Mouse (Mus musculus) left cerebral cortex, adult 2 months (tissue): ENCODE data around the gene Abr. TPM values are rescaled to one million over a fixed set of nuclear protein-coding genes. Genes with fewer than 3 reads are reported as not detected.

Experiments used
- DNase-seq, 2 experiments: peaks; one replicate each; pipeline ENCODE4 v3.0.0; 2021 to 2022; ENCODE audit warnings: low spot score in 2 of 2, mixed read lengths in 1 of 2; ENCODE audit errors: extremely low spot score in 1 of 2
- H3K27ac ChIP-seq: fragments of 200-600 bp; 2 replicates; pipeline ENCODE4 v1.8.1; 2022
- H3K4me3 ChIP-seq: fragments of 200-600 bp; 2 replicates; pipeline ENCODE4 v1.8.1; 2022
- CTCF ChIP-seq: fragments of 200-600 bp; IDR thresholded peaks from 2 replicates; pipeline ENCODE4 v1.8.1; 2022; ENCODE audit warnings: antibody characterized with exemption, mild to moderate bottlenecking, moderate library complexity
- intact Hi-C: fragments of 180-260 bp; cut with DNase I; formaldehyde crosslinking; loops from one replicate; pipeline ENCODE4 v1.15.1; 2025
- total RNA-seq, 2 experiments: library from RNA; stranded (reverse); gene quantifications; 2 replicates each; pipeline ENCODE4 v1.2.3; 2021

Abr gene
- total RNA-seq, 2 experiments from 2014 or later, result 436 to 450 TPM

GRCm38 (mm10) chr11:76529352-76530141, 92.6 kb downstream of the Abr start:
- no peak for TF ChIP-seq CTCF
- Histone ChIP-seq H3K4me3 (no peak overlapping the region), H3K27ac (peak overlapping the region; percentile 89)
- DNase-seq, result peak in 1 of 2 experiments; percentile 48
- intact Hi-C loops, result loop anchor here (2.0 kb wide), 1 partner anchor 41 kb away; no protein-coding TSS in a partner anchor

DNA sequence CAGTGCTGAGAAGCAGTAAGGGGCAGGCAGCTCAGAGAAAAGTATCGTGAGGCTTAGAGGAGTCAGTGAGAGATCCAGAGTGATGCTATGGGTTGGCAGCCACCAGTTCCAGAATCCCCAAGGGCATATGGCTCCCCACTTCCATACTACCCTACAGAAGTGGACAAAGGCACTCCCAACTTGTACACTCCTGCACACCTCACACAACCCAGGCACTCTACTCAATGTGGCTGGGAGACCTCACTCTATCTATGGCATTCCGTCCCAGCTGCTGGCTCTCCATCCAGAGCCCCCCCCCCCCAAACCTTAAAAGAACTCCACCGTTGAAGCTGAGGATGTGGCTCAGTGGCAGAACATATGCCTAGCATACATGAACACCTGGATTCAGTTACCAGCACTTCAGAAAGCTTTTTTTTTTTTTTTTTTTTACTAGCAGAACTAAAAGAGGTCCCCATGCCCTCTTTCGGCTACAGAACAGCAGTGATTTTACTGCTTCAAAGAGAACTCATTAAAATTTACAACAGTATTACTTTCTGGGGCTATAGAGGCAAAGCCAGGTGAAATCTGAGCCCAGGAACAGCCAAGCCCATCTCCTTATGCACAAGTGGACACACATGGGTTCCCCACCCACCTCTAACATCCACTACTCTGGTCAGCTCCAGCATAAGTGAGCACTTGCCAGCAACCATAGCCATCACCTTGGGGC, 96.3 kb downstream of the Abr start:
- Histone ChIP-seq H3K4me3 (no peak overlapping the region), H3K27ac (no peak overlapping the region; the same call in 1 of the 2 replicates)
- TF ChIP-seq CTCF, result no peak
- DNase-seq, result no peak
- intact Hi-C loops, result no loop called here

DNA sequence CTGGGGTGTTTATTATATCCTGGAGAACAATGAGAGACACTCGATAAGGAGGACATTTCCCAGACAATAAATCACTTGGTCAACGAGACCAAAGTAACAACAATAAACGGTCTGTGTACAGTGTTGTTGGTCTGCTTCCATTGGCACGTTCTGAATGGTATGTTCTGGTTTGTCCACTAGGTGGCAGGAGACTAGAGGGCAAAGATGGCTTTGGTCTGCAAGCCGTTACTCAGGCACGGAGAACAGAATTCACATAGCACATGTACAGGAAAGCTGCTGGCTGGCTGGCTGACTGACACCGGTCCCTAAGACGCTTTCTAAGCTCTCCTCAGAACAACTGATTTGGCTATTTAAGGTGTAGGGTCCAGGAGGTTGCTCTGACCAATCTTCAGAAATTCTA, 97.2 kb downstream of the Abr start:
- TF ChIP-seq CTCF, result peak; percentile 95
- H3K27ac ChIP-seq, result peak overlapping the region; percentile 55
- intact Hi-C loops, result loop anchor here (5.0 kb wide), 1 partner anchor 122 kb away; no protein-coding TSS in a partner anchor
- DNase-seq, result peak; percentile 60 to 64
- no peak overlapping the region for H3K4me3 ChIP-seq

GRCm38 (mm10) chr11:76523356-76523755, 98.8 kb downstream of the Abr start:
- Histone ChIP-seq H3K27ac (peak overlapping the region; percentile 76), H3K4me3 (no peak overlapping the region)
- DNase-seq, result peak; percentile 63 to 66
- intact Hi-C loops, result loop anchor here (5.0 kb wide), 1 partner anchor 124 kb away; no protein-coding TSS in a partner anchor
- no peak for TF ChIP-seq CTCF

- intact Hi-C loops, result loop anchor here (5.0 kb wide), 1 partner anchor 126 kb away; no protein-coding TSS in a partner anchor
- TF ChIP-seq CTCF, result no peak
- Histone ChIP-seq H3K27ac (no peak overlapping the region), H3K4me3 (no peak overlapping the region)
- no peak for DNase-seq
Observed at GRCm38 (mm10) chr11:76520889-76521288, 101.2 kb downstream of the Abr start.

DNA sequence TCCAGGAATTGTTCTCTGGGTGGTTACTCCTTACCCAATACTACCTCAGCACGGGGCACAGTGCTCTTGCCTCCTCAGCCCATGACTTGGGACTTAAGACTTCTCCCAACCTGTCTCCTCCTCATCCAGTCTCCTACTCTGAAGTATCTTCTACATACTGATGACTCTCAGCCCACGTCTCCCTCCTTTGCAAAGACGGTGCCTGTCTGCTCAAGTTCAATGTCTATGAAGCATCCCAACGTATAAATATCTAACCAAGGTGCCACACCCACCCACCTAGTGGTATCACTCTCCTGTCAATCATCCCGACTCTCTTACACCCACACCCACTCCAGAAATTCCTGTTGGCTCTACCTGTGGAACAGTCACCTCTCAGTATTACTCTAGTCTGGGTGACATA, 103.5 kb downstream of the Abr start:
- H3K27ac ChIP-seq, result no peak overlapping the region
- no peak for TF ChIP-seq CTCF
- intact Hi-C loops, result loop anchor here (10.0 kb wide), 1 partner anchor 216 kb away; no protein-coding TSS in a partner anchor

GRCm38 (mm10) chr11:76518125-76518524, 104.0 kb downstream of the Abr start:
- no peak overlapping the region for H3K4me3 ChIP-seq
- no peak overlapping the region for H3K27ac ChIP-seq
- no peak for TF ChIP-seq CTCF
- no peak for DNase-seq
- intact Hi-C loops, result loop anchor here (10.0 kb wide), 1 partner anchor 217 kb away; no protein-coding TSS in a partner anchor

More for the DNA sequence above, 103.5 kb downstream of the Abr start:
- no peak for DNase-seq
- H3K4me3 ChIP-seq, result no peak overlapping the region

DNA sequence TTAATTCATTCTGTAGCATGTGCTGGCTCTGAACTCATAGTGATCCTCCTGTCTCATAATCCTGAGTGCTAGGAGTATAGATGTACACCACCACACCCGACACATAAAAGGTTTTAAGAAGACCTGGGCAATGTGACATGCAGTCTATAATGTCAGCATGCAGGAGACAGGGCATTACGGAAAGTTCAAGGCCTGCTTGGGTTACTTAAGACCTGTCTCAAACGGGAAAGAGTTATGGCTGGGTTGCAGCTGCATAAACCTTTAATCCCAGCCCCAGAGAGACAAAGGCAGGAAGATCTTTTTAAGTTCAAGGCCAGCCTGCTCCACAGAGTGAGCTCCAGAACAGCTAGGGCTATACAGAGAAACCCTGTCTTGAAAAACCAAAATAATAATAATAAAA, 105.2 kb downstream of the Abr start:
- no peak overlapping the region for H3K27ac ChIP-seq
- no peak overlapping the region for H3K4me3 ChIP-seq
- TF ChIP-seq CTCF, result no peak
- DNase-seq, result no peak
- intact Hi-C loops, result loop anchor here (10.0 kb wide), 1 partner anchor 218 kb away; no protein-coding TSS in a partner anchor

GRCm38 (mm10) chr11:76515123-76515522, 107.0 kb downstream of the Abr start:
- intact Hi-C loops, result loop anchor here (10.0 kb wide), 1 partner anchor 220 kb away; no protein-coding TSS in a partner anchor
- H3K27ac ChIP-seq, result peak overlapping the region; percentile 51
- H3K4me3 ChIP-seq, result no peak overlapping the region
- TF ChIP-seq CTCF, result no peak
- DNase-seq, result no peak

- TF ChIP-seq CTCF, result peak; percentile 51
- no peak for DNase-seq
- intact Hi-C loops, result loop anchor here (10.0 kb wide), 1 partner anchor 224 kb away; no protein-coding TSS in a partner anchor
- no peak overlapping the region for H3K4me3 ChIP-seq
- no peak overlapping the region for H3K27ac ChIP-seq
Observed at GRCm38 (mm10) chr11:76510977-76511376, 111.1 kb downstream of the Abr start.

- intact Hi-C loops, result loop anchor here (1.0 to 10.0 kb wide), 2 partner anchors 60 to 225 kb away; no protein-coding TSS in a partner anchor
Observed at GRCm38 (mm10) chr11:76509751-76510723, 112.1 kb downstream of the Abr start.

More at GRCm38 (mm10) chr11:76509751-76510723, 112.1 kb downstream of the Abr start:
- H3K27ac ChIP-seq, result peak overlapping the region; percentile 96
- no peak overlapping the region; the same call in 1 of the 2 replicates for H3K4me3 ChIP-seq
- peak in 1 of 2 experiments; percentile 9 for DNase-seq
- no peak for TF ChIP-seq CTCF
